Mouse (Mus musculus) adipose tissue, adult 10 weeks (tissue): ENCODE data around the gene Tm4sf20. TPM values are rescaled to one million over a fixed set of nuclear protein-coding genes. Genes with fewer than 3 reads are reported as not detected.

Experiments
- polyA plus RNA-seq: library from polyadenylated mRNA; stranded (reverse); fragments of 350-450 nt; fragmentation: Illumina TruSeq; extraction: RNeasy Lipid Tissue Mini Kit (QIAGEN cat#74804); gene quantifications from one replicate; pipeline ENCODE4 v1.2.3, GENCODE M21; 2014; ENCODE audit warnings: low read depth, low replicate concordance

Tm4sf20 gene
- polyA plus RNA-seq, result not detected

GRCm38 (mm10) chr1:82768269-82768668 is at the start of gene Tm4sf20:
Tm4sf20 (minus strand) TSS chr1:82768461.

GRCm38 (mm10) chr1:82771022-82771586 is 2.8 kb upstream of the Tm4sf20 start, which contains the start of gene Gm47791:
Gm47791 (minus strand) TSS chr1:82771243.

GRCm38 (mm10) chr1:82724339-82725025 is 43.8 kb downstream of the Tm4sf20 start, which contains the start of gene Mff:
Mff (plus strand) TSS chr1:82724890.

Other genes starting within 250 kb of the Tm4sf20 start
- gene Col4a4, start 181.6 kb downstream of the Tm4sf20 start, polyA plus RNA-seq, result 11.3 TPM
- gene Col4a3, start 181.5 kb downstream of the Tm4sf20 start, polyA plus RNA-seq, result 7.8 TPM
- gene Mff, start 43.6 kb downstream of the Tm4sf20 start, polyA plus RNA-seq, result 101 TPM
- gene Gm47791, start 2.8 kb upstream of the Tm4sf20 start, polyA plus RNA-seq, result not detected
- gene Agfg1, start 71.0 kb upstream of the Tm4sf20 start, polyA plus RNA-seq, result 23.5 TPM
- not detected for gene A030005L19Rik, start 144.9 kb upstream of the Tm4sf20 start, polyA plus RNA-seq
- not detected for gene A030014E15Rik, start 156.5 kb upstream of the Tm4sf20 start, polyA plus RNA-seq
- gene Gm6217, start 162.9 kb upstream of the Tm4sf20 start, polyA plus RNA-seq, result not detected
- gene A030003K21Rik, start 174.9 kb upstream of the Tm4sf20 start, polyA plus RNA-seq, result not detected
- not detected for gene Gm7544, start 187.6 kb upstream of the Tm4sf20 start, polyA plus RNA-seq
- not detected for gene Gm47955, start 191.8 kb upstream of the Tm4sf20 start, polyA plus RNA-seq
- gene Gm47959, start 232.1 kb upstream of the Tm4sf20 start, polyA plus RNA-seq, result not detected